Mouse (Mus musculus) ES-E14 (cell line): ENCODE data around the gene P2ry10.
"Not testable (repeated sequence)": the region's sequence is repeated elsewhere in the genome, so short reads cannot be mapped to it uniquely, and the experiment has no call there.

Experiments
- CHD2 ChIP-seq: IDR thresholded peaks from 2 replicates; pipeline ENCODE4 v1.6.1; 2014; ENCODE audit warnings: mild to moderate bottlenecking, low read depth, low read length, inconsistent platforms
- HCFC1 ChIP-seq: IDR thresholded peaks from 2 replicates; pipeline ENCODE4 v1.6.1; 2012; ENCODE audit warnings: low read length, inconsistent platforms, borderline replicate concordance; ENCODE audit not compliant: insufficient read depth
- ZC3H11A ChIP-seq: IDR thresholded peaks from 2 replicates; pipeline ENCODE4 v1.6.1; 2012; ENCODE audit warnings: low read depth, mild to moderate bottlenecking, inconsistent platforms, low read length, borderline replicate concordance
- ZNF384 ChIP-seq: IDR thresholded peaks from 2 replicates; pipeline ENCODE4 v1.6.1; 2012; ENCODE audit warnings: low read depth, low read length, inconsistent platforms

DNA sequence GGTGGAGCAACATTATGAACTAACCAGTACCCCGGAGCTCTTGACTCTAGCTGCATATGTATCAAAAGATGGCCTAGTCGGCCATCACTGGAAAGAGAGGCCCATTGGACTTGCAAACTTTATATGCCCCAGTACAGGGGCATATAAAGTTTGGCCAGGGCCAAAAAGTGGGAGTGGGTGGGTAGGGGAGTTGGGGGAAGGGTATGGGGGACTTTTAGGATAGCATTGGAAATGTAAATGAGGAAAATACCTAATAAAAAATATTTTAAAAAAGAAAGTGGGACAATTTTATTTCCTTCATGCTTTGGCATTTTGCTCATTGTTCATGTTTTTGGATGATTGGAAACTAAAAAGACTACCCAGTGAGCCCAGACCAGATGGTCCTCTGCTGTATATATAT, 4.9 kb upstream of the P2ry10 start:
- not testable (repeated sequence) for TF ChIP-seq ZNF384, HCFC1, CHD2, ZC3H11A
